Mouse (Mus musculus) forebrain, postnatal 0 days (tissue): ENCODE measurements around the gene Gm10961. TPM values are rescaled to one million over a fixed set of nuclear protein-coding genes. Genes with fewer than 3 reads are reported as not detected.
"Not testable (repeated sequence)": the region's sequence is repeated elsewhere in the genome, so short reads cannot be mapped to it uniquely, and the experiment has no call there.

ENCODE experiments used
- ATAC-seq: fragments of 200-750 bp; cut with Nextera tagmentation; 2 replicates; pipeline ENCODE4 v1.8.0; 2017; ENCODE audit warnings: mild to moderate bottlenecking, moderate library complexity
- DNase-seq: peaks from one replicate; pipeline ENCODE4 v3.0.0-alpha.2; 2015
- H3K27ac ChIP-seq: fragments of 300-500 bp; sonication (generic); 2 replicates; pipeline ENCODE4 v1.5.1; 2014; ENCODE audit warnings: low read depth, mild to moderate bottlenecking, antibody characterized with exemption, low read length, moderate library complexity, mixed read lengths
- H3K27me3 ChIP-seq: fragments of 300-500 bp; sonication (generic); 2 replicates; pipeline ENCODE4 v1.6.1; 2014; ENCODE audit warnings: mild to moderate bottlenecking, low read length, mixed read lengths; ENCODE audit not compliant: insufficient read depth
- H3K36me3 ChIP-seq: fragments of 300-500 bp; sonication (generic); 2 replicates; pipeline ENCODE4 v1.6.1; 2014; ENCODE audit warnings: mild to moderate bottlenecking, moderate library complexity; ENCODE audit not compliant: insufficient read depth
- H3K4me1 ChIP-seq: fragments of 300-500 bp; sonication (generic); 2 replicates; pipeline ENCODE4 v1.6.1; 2014; ENCODE audit warnings: antibody characterized with exemption; ENCODE audit not compliant: insufficient read depth
- H3K4me2 ChIP-seq: fragments of 300-500 bp; sonication (generic); 2 replicates; pipeline ENCODE4 v1.6.1; 2014; ENCODE audit warnings: low read depth, mild to moderate bottlenecking, moderate library complexity
- H3K4me3 ChIP-seq: fragments of 300-500 bp; sonication (generic); 2 replicates; pipeline ENCODE4 v1.5.1; 2014; ENCODE audit warnings: low read depth, low read length, mixed read lengths
- H3K9ac ChIP-seq: fragments of 300-500 bp; sonication (generic); 2 replicates; pipeline ENCODE4 v1.6.1; 2014; ENCODE audit warnings: mild to moderate bottlenecking
- H3K9me3 ChIP-seq: fragments of 300-500 bp; sonication (generic); 2 replicates; pipeline ENCODE4 v1.6.1; 2016; ENCODE audit warnings: low read length
- CTCF ChIP-seq: sonication (generic); IDR thresholded peaks from 2 replicates; pipeline ENCODE4 v1.5.1; 2016; ENCODE audit warnings: antibody characterized with exemption, control low read depth, low read depth
- WGBS: fragments of 180-500 bp; shearing (Covaris S2); extraction: QIAGEN DNeasy Blood & Tissue Kit; methylation state at CpG from one replicate; pipeline ENCODE4 v1.1.7; 2014; 5-methylcytosine and 5-hydroxymethylcytosine counted together
- polyA plus RNA-seq: library from polyadenylated mRNA; unstranded; fragments of >200 nt; fragmentation: Nextera tagmentation; extraction: Ambion mirVana; gene quantifications from 2 replicates; pipeline ENCODE4 v1.2.1, GENCODE M21; 2015
- total RNA-seq: library from RNA; depleted of rRNA; stranded (reverse); fragments of >200 nt; gene quantifications from 2 replicates; pipeline ENCODE4 v1.2.3, GENCODE M21; 2014

Gene Gm10961
- total and polyA plus RNA-seq, 2 experiments from 2014 or later: not detected

DNA sequence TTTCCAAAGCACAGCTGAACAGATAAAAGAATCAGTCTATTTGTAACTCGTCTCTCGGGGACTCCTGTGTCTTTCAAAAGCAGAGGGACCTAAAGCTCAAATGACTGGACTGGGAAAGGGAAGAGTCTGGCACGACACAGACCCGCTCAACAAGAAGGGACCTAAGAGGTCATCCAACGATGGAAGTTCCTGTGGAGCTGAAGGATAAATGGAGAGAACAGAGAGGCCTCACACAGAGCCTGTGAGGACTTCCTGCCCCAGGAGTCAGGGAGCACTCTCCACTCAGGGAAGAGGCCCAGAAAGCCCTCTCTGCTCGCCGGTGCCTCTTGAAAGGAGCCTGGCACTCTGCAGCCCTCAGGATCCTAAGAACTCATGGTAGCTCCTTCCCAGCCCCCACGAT, 4.7 kb downstream of the Gm10961 start:
- no peaks in the 10 kb centered on the region for H3K27me3 ChIP-seq
- H3K27ac ChIP-seq: no peak overlapping the region
- WGBS: 60% methylated on average over 8 of the region's 8 CpGs
- no peak overlapping the region for H3K9ac ChIP-seq
- no peak for DNase-seq
- H3K4me2 ChIP-seq: no peak overlapping the region
- no peak overlapping the region for H3K4me3 ChIP-seq
- no peak for ATAC-seq
- no peaks in the 10 kb centered on the region for H3K4me1 ChIP-seq
- no peak for TF ChIP-seq CTCF
- H3K9me3 ChIP-seq: no peaks in the 10 kb centered on the region
- no peaks in the 10 kb centered on the region for H3K36me3 ChIP-seq

DNA sequence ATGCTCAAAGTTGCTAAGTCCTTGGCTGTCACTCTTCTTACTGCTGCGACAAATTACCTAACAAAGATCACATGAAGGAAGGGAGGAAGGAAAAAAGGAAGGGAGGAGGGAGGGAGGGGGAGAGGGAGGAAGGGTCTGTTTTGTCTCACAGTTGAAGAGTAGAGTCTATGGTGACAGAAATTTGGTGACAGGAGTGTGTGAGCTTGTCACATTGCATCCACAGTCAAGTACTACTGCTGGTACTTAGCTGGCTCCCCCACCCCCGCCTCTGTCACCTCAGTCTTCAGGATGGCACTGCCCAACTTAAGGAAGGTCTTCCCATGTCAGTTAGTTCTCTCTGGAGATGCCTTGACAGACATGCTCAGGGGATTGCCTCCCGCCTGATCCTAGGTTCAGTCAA, 5.1 kb downstream of the Gm10961 start:
- H3K9me3 ChIP-seq: no peaks in the 10 kb centered on the region
- no peak overlapping the region for H3K27ac ChIP-seq
- H3K36me3 ChIP-seq: no peaks in the 10 kb centered on the region
- no peaks in the 10 kb centered on the region for H3K27me3 ChIP-seq
- ATAC-seq (no peak), DNase-seq (no peak)
- H3K4me3 ChIP-seq: no peak overlapping the region
- TF ChIP-seq CTCF: no peak
- no peaks in the 10 kb centered on the region for H3K4me1 ChIP-seq
- H3K9ac ChIP-seq: no peak overlapping the region
- H3K4me2 ChIP-seq: no peak overlapping the region
- 82% methylated on average over 3 of the region's 3 CpGs for WGBS

DNA sequence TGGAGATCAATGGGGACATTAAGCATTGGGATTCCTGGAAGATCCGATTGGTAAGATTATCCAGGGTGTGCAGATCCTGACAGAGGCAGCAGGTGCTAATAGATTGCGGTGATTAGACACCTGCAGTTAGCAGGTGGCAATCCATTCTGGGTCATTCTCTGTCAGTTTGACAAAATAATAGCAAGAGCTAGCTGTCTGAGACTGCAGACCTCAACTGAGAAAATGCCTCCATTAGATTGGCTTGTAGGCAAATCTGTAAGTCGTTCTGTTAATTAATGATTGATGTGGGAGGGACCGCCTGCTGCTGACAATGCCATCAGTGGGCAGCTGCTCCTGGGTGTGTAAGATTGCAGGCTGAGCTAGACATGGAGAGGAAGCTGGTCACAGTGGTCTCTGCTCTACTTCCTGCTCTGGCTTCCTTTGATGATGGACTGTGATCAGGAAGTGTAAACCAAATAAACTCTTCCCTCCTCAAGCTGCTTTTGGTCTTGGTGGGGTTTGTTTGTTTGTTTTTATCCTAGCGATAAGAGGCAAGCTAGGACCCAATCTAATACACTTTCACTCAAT, 6.6 kb downstream of the Gm10961 start:
- H3K4me1 ChIP-seq: no peaks in the 10 kb centered on the region
- no peak overlapping the region for H3K4me2 ChIP-seq
- H3K27ac ChIP-seq: no peak overlapping the region
- ATAC-seq (no peak), DNase-seq (no peak)
- no peak for TF ChIP-seq CTCF
- H3K36me3 ChIP-seq: no peaks in the 10 kb centered on the region
- 45% methylated on average over 5 of the region's 5 CpGs for WGBS
- no peak overlapping the region for H3K9ac ChIP-seq
- H3K27me3 ChIP-seq: no peaks in the 10 kb centered on the region
- H3K9me3 ChIP-seq: no peaks in the 10 kb centered on the region
- no peak overlapping the region for H3K4me3 ChIP-seq

DNA sequence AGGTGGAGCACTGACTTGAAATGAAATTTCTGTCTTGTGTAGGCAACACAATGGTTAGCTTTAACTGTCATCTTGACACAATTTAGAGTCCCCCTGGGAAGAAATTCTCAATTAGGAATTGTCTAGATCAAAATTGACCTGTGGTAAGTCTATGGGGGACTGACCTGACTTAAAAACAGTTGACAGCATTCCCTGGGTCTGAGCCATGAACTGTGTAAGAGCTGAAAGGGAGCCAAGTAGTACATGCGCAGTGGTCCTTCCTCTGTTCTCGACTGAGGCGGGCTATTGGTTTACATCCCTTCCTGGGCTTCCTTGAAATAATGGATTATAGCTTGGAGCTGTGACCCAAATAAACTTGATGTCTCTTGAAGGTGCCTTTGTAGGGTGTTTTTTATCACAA, 15.8 kb downstream of the Gm10961 start:
- WGBS: 84% methylated on average over 3 of the region's 3 CpGs
- no peaks in the 10 kb centered on the region for H3K36me3 ChIP-seq
- H3K27ac ChIP-seq: no peak overlapping the region
- H3K4me2 ChIP-seq: no peak overlapping the region
- no peaks in the 10 kb centered on the region for H3K27me3 ChIP-seq
- no peak overlapping the region for H3K9ac ChIP-seq
- H3K9me3 ChIP-seq: no peaks in the 10 kb centered on the region
- no peaks in the 10 kb centered on the region for H3K4me1 ChIP-seq
- ATAC-seq (no peak), DNase-seq (no peak)
- TF ChIP-seq CTCF: no peak
- no peak overlapping the region for H3K4me3 ChIP-seq

DNA sequence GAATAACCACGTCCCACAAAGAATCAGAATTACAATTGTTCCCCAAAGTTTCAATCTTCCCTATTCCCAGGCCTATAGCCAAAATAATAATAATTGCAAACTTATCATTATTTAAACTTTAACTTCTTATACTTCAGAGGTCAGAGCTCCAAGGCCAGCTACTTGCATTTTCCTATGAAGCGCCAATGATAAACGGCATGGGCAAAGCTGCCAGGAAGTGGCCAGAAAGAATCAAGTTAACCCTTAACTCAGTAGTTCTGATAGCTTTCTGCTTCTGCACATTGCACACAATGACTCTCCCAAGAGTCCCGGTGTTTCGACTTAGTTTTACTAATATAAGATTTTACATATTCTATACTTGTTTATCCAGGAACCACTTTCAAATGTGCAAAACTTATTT, 19.2 kb downstream of the Gm10961 start:
- not testable (repeated sequence) for H3K4me1 ChIP-seq, H3K27ac ChIP-seq, H3K4me3 ChIP-seq

DNA sequence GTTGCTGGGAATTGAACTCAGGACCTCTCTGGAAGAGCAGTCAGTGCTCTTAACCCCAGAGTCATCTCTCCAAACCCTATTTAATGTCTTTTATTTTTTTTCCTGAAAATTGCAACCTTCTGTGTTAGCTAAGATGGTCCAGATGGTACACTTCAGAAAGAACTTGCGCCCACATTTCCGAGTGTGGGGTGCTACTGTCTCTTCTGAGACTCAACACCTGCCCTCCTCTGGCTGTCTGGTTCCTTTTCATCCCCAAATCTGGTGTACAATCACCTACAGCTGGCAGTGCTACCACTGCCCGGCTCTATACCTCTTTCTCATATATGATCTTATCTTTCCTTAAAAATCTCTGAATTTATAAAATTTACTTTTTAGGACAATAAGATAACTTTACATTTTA, 21.8 kb downstream of the Gm10961 start:
- H3K4me2 ChIP-seq: no peak overlapping the region
- TF ChIP-seq CTCF: no peak
- DNase-seq (no peak), ATAC-seq (no peak)
- no peaks in the 10 kb centered on the region for H3K36me3 ChIP-seq
- no peak overlapping the region for H3K4me3 ChIP-seq
- H3K4me1 ChIP-seq: no peaks in the 10 kb centered on the region
- H3K9ac ChIP-seq: no peak overlapping the region
- H3K27ac ChIP-seq: no peak overlapping the region
- no peaks in the 10 kb centered on the region for H3K9me3 ChIP-seq
- H3K27me3 ChIP-seq: no peaks in the 10 kb centered on the region
- WGBS: 95% methylated on average over 3 of the region's 3 CpGs

More for the DNA sequence above, 19.2 kb downstream of the Gm10961 start:
- not testable (repeated sequence) for H3K9ac ChIP-seq, H3K9me3 ChIP-seq, DNase-seq, H3K4me2 ChIP-seq, H3K27me3 ChIP-seq, H3K36me3 ChIP-seq, ATAC-seq
- WGBS: 73% methylated on average over 5 of the region's 5 CpGs

DNA sequence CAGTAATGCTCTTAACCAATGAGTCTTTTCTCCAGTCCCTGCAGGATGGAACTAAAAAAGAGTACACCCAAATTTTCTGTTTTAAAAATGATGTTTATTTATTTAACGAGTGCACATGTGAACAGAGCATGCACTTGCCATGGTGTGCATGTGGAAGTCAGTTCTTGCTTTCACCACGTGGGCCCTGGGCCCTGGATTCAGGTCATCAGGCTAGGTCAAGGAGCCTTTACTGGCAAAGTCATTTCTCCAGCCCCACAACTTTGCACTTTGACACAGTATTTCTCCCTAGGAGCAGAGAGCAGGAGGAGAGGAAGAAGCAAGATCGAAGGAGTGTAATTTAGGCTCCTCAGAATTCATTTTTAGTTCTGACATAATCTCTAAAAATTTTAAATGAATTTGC, 23.7 kb downstream of the Gm10961 start:
- Histone ChIP-seq H3K36me3 (no peaks in the 10 kb centered on the region), H3K4me3 (no peak overlapping the region), H3K27ac (no peak overlapping the region), H3K9ac (no peak overlapping the region), H3K4me1 (no peaks in the 10 kb centered on the region), H3K9me3 (no peaks in the 10 kb centered on the region), H3K27me3 (no peaks in the 10 kb centered on the region), H3K4me2 (no peak overlapping the region)
- ATAC-seq (no peak), DNase-seq (no peak)
- 82% methylated on average over 3 of the region's 3 CpGs for WGBS
- TF ChIP-seq CTCF: no peak

DNA sequence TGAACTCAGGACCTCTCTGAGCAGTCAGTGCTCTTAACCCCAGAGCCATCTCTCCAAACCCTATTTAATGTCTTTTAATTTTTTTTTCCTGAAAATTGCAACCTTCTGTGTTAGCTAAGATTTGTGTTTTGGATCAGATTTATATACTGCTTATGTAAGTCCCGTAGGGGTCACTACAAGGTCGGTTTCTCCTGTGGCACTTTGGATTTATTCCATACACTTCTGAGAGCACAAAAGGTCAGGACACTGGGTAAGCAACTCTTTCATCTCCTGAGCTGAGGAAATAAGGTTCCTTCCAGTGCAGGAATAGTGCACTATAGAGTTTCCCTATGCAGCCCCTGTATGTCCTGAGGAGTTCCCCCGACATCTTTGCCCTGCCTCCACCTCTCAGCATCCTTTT, 24.4 kb downstream of the Gm10961 start:
- H3K36me3 ChIP-seq: no peaks in the 10 kb centered on the region
- H3K27ac ChIP-seq: no peak overlapping the region
- no peaks in the 10 kb centered on the region for H3K27me3 ChIP-seq
- H3K4me3 ChIP-seq: no peak overlapping the region
- no peaks in the 10 kb centered on the region for H3K9me3 ChIP-seq
- DNase-seq: no peak
- H3K4me1 ChIP-seq: no peaks in the 10 kb centered on the region
- TF ChIP-seq CTCF: no peak
- H3K9ac ChIP-seq: no peak overlapping the region
- 89% methylated on average over 3 of the region's 3 CpGs for WGBS
- ATAC-seq: no peak
- no peak overlapping the region for H3K4me2 ChIP-seq
